Mouse (Mus musculus) forebrain, embryonic 11.5 days (tissue): ENCODE measurements around the gene Ackr4. TPM values are rescaled to one million over a fixed set of nuclear protein-coding genes. Genes with fewer than 3 reads are reported as not detected.

Experiments
- ATAC-seq: fragments of 200-750 bp; cut with Nextera tagmentation; replicated peaks from 2 replicates; pipeline ENCODE4 v1.8.0; 2017; ENCODE audit warnings: moderate TSS enrichment; ENCODE audit not compliant: low FRiP score
- DNase-seq: peaks from one replicate; pipeline ENCODE4 v3.0.0-alpha.2; 2017; ENCODE audit warnings: low spot score
- H3K27ac ChIP-seq: fragments of 300-500 bp; sonication (generic); 2 replicates; pipeline ENCODE4 v1.5.1; 2014; ENCODE audit warnings: low read depth, low read length
- H3K27me3 ChIP-seq: fragments of 300-500 bp; sonication (generic); 2 replicates; pipeline ENCODE4 v1.6.1; 2014; ENCODE audit warnings: mild to moderate bottlenecking, low read length, mixed read lengths; ENCODE audit not compliant: control insufficient read depth, insufficient read depth
- H3K36me3 ChIP-seq: fragments of 300-500 bp; sonication (generic); 2 replicates; pipeline ENCODE4 v1.6.1; 2014; ENCODE audit warnings: mild to moderate bottlenecking, low read length, moderate library complexity, mixed read lengths; ENCODE audit not compliant: control insufficient read depth, insufficient read depth
- H3K4me1 ChIP-seq: fragments of 300-500 bp; sonication (generic); replicated peaks from 2 replicates; pipeline ENCODE4 v1.6.1; 2014; ENCODE audit warnings: low read length, mixed read lengths; ENCODE audit not compliant: control insufficient read depth, insufficient read depth
- H3K4me2 ChIP-seq: fragments of 300-500 bp; sonication (generic); 2 replicates; pipeline ENCODE4 v1.6.1; 2014; ENCODE audit warnings: low read depth, mild to moderate bottlenecking, low read length, moderate library complexity, mixed read lengths; ENCODE audit not compliant: severe bottlenecking
- H3K4me3 ChIP-seq: fragments of 300-500 bp; sonication (generic); 2 replicates; pipeline ENCODE4 v1.5.1; 2014; ENCODE audit warnings: low read depth, low read length
- H3K9ac ChIP-seq: fragments of 300-500 bp; sonication (generic); 2 replicates; pipeline ENCODE4 v1.6.1; 2014; ENCODE audit warnings: low read length
- H3K9me3 ChIP-seq: fragments of 300-500 bp; sonication (generic); 2 replicates; pipeline ENCODE4 v1.6.1; 2016; ENCODE audit warnings: low read length, mixed read lengths; ENCODE audit not compliant: control insufficient read depth
- WGBS: fragments of 180-500 bp; shearing (Covaris S2); extraction: QIAGEN DNeasy Blood & Tissue Kit; methylation state at CpG from one replicate; pipeline ENCODE4 v1.1.7; 2014; 5-methylcytosine and 5-hydroxymethylcytosine counted together
- polyA plus RNA-seq: library from polyadenylated mRNA; unstranded; fragments of >200 nt; fragmentation: Nextera tagmentation; extraction: Ambion mirVana; gene quantifications from 2 replicates; pipeline ENCODE4 v1.2.1, GENCODE M21; 2014

Gene Ackr4
- polyA plus RNA-seq, 1 experiment from 2014 or later = 0.64 TPM

DNA sequence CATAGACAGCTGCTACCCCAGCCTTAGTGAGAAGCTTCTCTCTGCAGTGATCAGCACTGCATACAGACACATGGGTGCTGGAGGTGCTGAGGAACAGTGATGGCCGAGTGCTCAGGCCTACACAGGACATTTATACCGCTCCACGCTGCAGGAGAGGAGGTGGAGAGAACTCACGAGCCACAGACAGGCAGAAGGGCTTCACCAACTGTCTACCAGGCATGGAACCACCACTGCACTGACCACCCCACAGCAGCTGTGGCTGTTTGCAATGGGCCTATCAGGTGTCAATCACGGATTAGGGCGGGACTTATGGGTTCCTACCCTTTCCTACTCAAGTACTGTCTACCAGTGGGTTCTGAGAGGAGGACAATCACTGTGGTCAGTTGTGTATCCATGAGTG lies 75.7 kb downstream of the Ackr4 start:
- Histone ChIP-seq H3K4me1 (no peaks in the 10 kb centered on the region), H3K9me3 (no peaks in the 10 kb centered on the region), H3K27me3 (no peaks in the 10 kb centered on the region), H3K36me3 (peaks cover 4% of the 10 kb centered on the region; the same call in 1 of the 2 replicates), H3K4me3 (no peak overlapping the region), H3K4me2 (no peak overlapping the region), H3K27ac (no peak overlapping the region), H3K9ac (no peak overlapping the region)
- 89% methylated on average over 6 of the region's 6 CpGs for WGBS
- DNase-seq (no peak), ATAC-seq (no peak)

GRCm38 (mm10) chr9:104043676-104044075 lies 83.1 kb downstream of the Ackr4 start:
- H3K36me3 ChIP-seq = no peaks in the 10 kb centered on the region
- H3K27ac ChIP-seq = no peak overlapping the region
- no peak overlapping the region for H3K4me3 ChIP-seq
- no peak for ATAC-seq
- no peaks in the 10 kb centered on the region for H3K27me3 ChIP-seq
- 87% methylated on average over 4 of the region's 4 CpGs for WGBS
- no peak overlapping the region for H3K9ac ChIP-seq
- no peaks in the 10 kb centered on the region for H3K9me3 ChIP-seq
- DNase-seq = no peak
- H3K4me2 ChIP-seq = no peak overlapping the region
- H3K4me1 ChIP-seq = no peaks in the 10 kb centered on the region

- ATAC-seq (no peak), DNase-seq (no peak)
- H3K36me3 ChIP-seq = no peaks in the 10 kb centered on the region
- no peak within 1 kb of the TSS for H3K4me3 ChIP-seq
- H3K4me1 ChIP-seq = no peaks in the 10 kb centered on the region
- H3K4me2 ChIP-seq = no peak within 1 kb of the TSS
- 63% methylated on average over 2 of the region's 2 CpGs for WGBS
- H3K27me3 ChIP-seq = no peaks in the 10 kb centered on the region
- H3K9ac ChIP-seq = no peak within 1 kb of the TSS
- H3K9me3 ChIP-seq = no peaks in the 10 kb centered on the region
- no peak within 1 kb of the TSS for H3K27ac ChIP-seq
These were observed 86.4 kb downstream of the Ackr4 start, which contains the start of gene Gm28305 for GRCm38 (mm10) chr9:104040362-104040761. Gene Gm28305, plus strand, starts transcription at chr9:104040662.

- no peak overlapping the region for H3K4me3 ChIP-seq
- no peak overlapping the region for H3K9ac ChIP-seq
- 88% methylated on average over 4 of the region's 4 CpGs for WGBS
- H3K27ac ChIP-seq = no peak overlapping the region
- H3K36me3 ChIP-seq = no peaks in the 10 kb centered on the region
- H3K27me3 ChIP-seq = no peaks in the 10 kb centered on the region
- no peak for DNase-seq
- no peaks in the 10 kb centered on the region for H3K4me1 ChIP-seq
- no peak overlapping the region for H3K4me2 ChIP-seq
- no peaks in the 10 kb centered on the region for H3K9me3 ChIP-seq
- ATAC-seq = no peak
These were observed 87.0 kb downstream of the Ackr4 start for GRCm38 (mm10) chr9:104039742-104040141.

DNA sequence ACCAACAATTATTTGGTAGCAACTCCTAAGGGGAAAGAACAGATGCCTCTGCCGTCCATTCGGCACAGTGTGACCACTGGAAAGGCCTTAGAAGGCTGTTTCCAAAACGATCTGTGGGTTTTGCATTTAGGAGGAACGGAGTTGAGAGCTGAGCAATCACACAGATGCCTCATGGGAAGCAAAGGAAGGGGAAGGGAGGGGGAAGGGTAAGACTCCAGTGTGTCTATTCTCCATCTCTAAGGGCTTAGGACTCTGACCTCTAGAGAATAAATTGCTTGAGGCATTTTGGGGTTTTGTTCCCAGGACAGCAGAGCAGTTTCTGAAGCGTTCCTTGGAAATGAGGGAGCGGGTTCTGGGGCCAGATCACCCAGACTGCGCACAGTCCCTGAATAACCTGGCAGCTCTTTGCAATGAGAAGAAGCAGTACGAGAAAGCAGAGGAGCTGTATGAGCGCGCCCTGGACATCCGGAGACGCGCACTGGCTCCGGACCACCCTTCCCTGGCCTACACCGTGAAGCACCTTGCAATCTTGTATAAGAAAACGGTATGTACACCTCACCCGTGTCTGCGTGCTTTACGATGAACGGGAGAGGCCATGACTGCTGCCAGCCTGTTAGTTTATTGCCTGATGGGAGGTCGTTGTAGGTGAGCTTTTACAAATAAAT lies 87.6 kb downstream of the Ackr4 start:
- Histone ChIP-seq H3K4me3 (no peak overlapping the region), H3K36me3 (no peaks in the 10 kb centered on the region), H3K9me3 (no peaks in the 10 kb centered on the region), H3K27me3 (no peaks in the 10 kb centered on the region), H3K9ac (no peak overlapping the region), H3K27ac (no peak overlapping the region), H3K4me2 (no peak overlapping the region), H3K4me1 (no peaks in the 10 kb centered on the region)
- ATAC-seq = no peak
- 91% methylated on average over 21 of the region's 21 CpGs for WGBS
- DNase-seq = no peak

GRCm38 (mm10) chr9:104038266-104038665 lies 88.5 kb downstream of the Ackr4 start:
- no peaks in the 10 kb centered on the region for H3K9me3 ChIP-seq
- no peak overlapping the region for H3K4me3 ChIP-seq

GRCm38 (mm10) chr9:104035261-104036015 lies 91.3 kb downstream of the Ackr4 start:
- DNase-seq (peak; percentile 86), ATAC-seq (0 out of 2 replicates have a peak, but pooled peaks have one; percentile 60)
- no peaks in the 10 kb centered on the region for H3K36me3 ChIP-seq
- H3K9me3 ChIP-seq = no peaks in the 10 kb centered on the region
- no peak overlapping the region for H3K4me2 ChIP-seq
- WGBS = 53% methylated on average over 24 of the region's 24 CpGs
- H3K9ac ChIP-seq = no peak overlapping the region
- no peak overlapping the region for H3K27ac ChIP-seq
- H3K27me3 ChIP-seq = no peaks in the 10 kb centered on the region
- H3K4me3 ChIP-seq = no peak overlapping the region
- no peaks in the 10 kb centered on the region for H3K4me1 ChIP-seq

More at GRCm38 (mm10) chr9:104038266-104038665, 88.5 kb downstream of the Ackr4 start:
- H3K27me3 ChIP-seq = no peaks in the 10 kb centered on the region
- H3K27ac ChIP-seq = no peak overlapping the region
- H3K36me3 ChIP-seq = no peaks in the 10 kb centered on the region
- ATAC-seq (no peak), DNase-seq (no peak)
- H3K9ac ChIP-seq = no peak overlapping the region
- WGBS = 92% methylated on average over 13 of the region's 13 CpGs
- H3K4me2 ChIP-seq = no peak overlapping the region
- no peaks in the 10 kb centered on the region for H3K4me1 ChIP-seq

DNA sequence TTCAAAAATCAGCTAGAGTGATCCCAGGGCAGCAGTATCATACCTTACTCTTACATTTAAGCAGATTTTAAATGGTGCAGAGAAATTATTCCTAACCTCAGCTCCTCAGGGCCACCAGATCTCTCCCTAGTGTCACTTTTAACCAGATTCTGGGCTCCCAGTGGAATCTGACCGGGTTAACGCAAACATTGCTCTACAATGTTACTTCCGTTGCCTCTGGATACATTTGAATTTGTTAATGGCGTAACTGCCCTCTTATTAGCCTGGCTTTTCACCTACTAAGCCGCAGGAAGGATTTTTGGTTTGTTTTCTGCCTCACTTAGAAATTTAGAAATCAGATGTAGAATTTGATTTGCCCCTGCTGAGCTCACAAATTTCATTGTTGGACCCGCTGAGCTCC lies 92.0 kb downstream of the Ackr4 start:
- Histone ChIP-seq H3K4me1 (no peaks in the 10 kb centered on the region), H3K27me3 (no peaks in the 10 kb centered on the region), H3K4me2 (no peak overlapping the region), H3K9ac (no peak overlapping the region), H3K36me3 (no peaks in the 10 kb centered on the region), H3K4me3 (no peak overlapping the region), H3K27ac (no peak overlapping the region), H3K9me3 (no peaks in the 10 kb centered on the region)
- DNase-seq = no peak
- ATAC-seq = no peak
- WGBS = 81% methylated on average over 6 of the region's 6 CpGs
